Mouse (Mus musculus) liver, adult 2 months (tissue): Measurements from ENCODE around the gene Rara.

ENCODE experiments used
- CTCF ChIP-seq: fragments of 200-500 bp; IDR thresholded peaks from 2 replicates; pipeline ENCODE4 v1.5.1; 2011; ENCODE audit warnings: low read depth, low read length, control low read depth
- POLR2A ChIP-seq: fragments of 200-500 bp; IDR thresholded peaks from 2 replicates; pipeline ENCODE4 v1.6.1; 2011; ENCODE audit warnings: low read length, control low read depth; ENCODE audit not compliant: insufficient read depth; ENCODE audit errors: extremely low read depth

DNA sequence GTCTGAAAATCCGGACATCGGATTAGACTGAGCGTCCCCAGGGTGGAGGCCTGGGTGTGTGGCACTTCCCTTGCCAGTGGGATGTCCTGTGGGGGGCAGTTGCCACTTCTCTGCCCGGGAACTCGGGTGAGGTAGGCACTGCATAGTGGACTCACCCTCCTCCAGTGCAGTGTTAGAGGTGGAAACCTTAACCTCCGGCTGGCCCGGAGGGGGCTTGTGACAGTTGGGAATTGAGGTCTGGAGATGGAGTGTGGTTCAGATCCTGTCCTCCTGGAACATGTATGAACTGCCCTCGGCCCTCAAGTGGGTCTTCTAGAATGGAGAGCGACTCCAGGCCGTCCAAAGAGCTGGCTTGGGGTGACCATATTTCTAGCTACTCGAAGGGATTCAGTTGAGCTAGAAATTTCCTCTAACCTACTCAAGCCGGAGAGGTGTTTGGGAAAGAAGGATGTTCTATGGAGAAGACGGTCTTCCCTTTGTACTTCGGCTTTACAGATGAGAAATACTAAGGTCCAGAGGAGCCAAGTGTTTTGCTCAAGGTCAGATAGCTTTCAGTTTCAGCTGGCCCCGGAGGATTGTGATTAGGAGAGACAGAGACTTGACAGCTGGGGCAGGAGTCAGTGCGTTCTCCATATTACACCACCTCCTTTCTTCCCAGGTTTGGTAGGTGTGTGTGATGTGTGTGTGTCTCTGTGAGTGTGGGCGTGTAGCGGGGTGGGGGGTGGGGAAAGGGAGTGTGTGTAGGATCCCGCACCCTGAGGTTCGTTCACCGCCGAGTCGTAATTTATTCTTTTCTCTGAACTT, 9.2 kb downstream of the Rara start:
- TF ChIP-seq POLR2A (no peak), CTCF (no peak)
